Mouse (Mus musculus) megakaryocyte, embryonic 14.5 days (primary cell): ENCODE data around the gene Rmi2. TPM values are rescaled to one million over a fixed set of nuclear protein-coding genes. Genes with fewer than 3 reads are reported as not detected.

ENCODE experiments used
- H3K27me3 ChIP-seq: replicated peaks from 2 replicates; pipeline ENCODE3; 2012; ENCODE audit warnings: inconsistent platforms
- H3K36me3 ChIP-seq: replicated peaks from 2 replicates; pipeline ENCODE3; 2012; ENCODE audit warnings: low read length, inconsistent platforms, mixed read lengths
- H3K4me1 ChIP-seq: 2 replicates; pipeline ENCODE4 v1.6.1; 2012; ENCODE audit warnings: inconsistent platforms
- H3K4me3 ChIP-seq: replicated peaks from 2 replicates; pipeline ENCODE3; 2012; ENCODE audit warnings: moderate library complexity, mild to moderate bottlenecking, inconsistent platforms
- H3K9me3 ChIP-seq: 2 replicates; pipeline ENCODE4 v1.6.1; 2012; ENCODE audit warnings: inconsistent platforms
- FLI1 ChIP-seq: IDR thresholded peaks from 2 replicates; pipeline ENCODE4 v1.6.1; 2012; ENCODE audit warnings: low read length, inconsistent platforms, mixed read lengths
- GATA1 ChIP-seq: IDR thresholded peaks from 3 replicates; pipeline ENCODE4 v1.6.1; 2012; ENCODE audit warnings: mixed read lengths, low read length, inconsistent platforms, borderline replicate concordance
- polyA plus RNA-seq: library from polyadenylated mRNA; stranded (reverse); fragments of >175 nt; gene quantifications from 2 replicates; pipeline ENCODE4 v1.2.3, GENCODE M21; 2012; ENCODE audit warnings: low replicate concordance; ENCODE audit not compliant: insufficient read depth

The Rmi2 gene
- polyA plus RNA-seq, 1 experiment: 0.60 TPM

DNA sequence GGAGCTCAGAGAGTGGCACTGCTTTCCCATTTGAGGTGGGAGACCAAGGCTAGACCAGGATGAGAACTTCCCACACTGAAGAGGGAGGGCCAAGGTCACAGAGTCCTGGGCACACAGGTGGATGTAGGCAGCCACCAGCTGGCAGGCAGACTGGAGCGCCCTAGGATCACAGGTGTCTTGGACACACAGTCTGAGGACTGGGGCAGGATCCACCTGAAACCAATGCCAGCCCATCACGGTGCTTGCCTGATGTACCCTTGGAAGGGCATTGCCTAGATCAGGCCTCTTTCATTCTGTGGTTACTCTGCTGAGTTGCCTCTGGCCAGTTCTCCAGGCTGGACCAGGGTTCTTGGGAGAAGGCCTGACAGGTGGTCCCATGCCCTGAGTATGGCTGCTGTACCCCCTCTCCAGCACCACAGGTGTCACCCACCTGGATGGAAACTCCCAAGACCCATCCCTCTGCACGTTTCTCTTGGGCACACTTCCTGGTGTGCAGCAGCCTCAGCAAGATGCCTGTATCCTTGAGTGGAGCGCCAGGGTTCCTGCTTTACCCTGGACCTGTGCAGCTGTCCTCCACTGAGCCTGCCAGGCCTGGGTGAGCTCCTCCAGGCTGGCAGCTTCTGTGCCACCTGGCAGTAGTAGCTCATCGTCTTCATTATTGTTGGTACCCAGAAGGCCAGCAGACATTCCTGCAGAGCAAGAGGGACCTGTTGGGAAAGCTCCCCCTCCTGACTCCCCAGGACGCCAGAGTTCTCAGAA, 30.2 kb downstream of the Rmi2 start:
- no peak for TF ChIP-seq FLI1
- TF ChIP-seq GATA1: no peak
- no peak overlapping the region for H3K4me3 ChIP-seq
- peaks cover 91% of the 10 kb centered on the region for H3K27me3 ChIP-seq
- no peaks in the 10 kb centered on the region for H3K9me3 ChIP-seq
- H3K36me3 ChIP-seq: no peaks in the 10 kb centered on the region
- peaks cover 5% of the 10 kb centered on the region; the same call in 1 of the 2 replicates for H3K4me1 ChIP-seq

DNA sequence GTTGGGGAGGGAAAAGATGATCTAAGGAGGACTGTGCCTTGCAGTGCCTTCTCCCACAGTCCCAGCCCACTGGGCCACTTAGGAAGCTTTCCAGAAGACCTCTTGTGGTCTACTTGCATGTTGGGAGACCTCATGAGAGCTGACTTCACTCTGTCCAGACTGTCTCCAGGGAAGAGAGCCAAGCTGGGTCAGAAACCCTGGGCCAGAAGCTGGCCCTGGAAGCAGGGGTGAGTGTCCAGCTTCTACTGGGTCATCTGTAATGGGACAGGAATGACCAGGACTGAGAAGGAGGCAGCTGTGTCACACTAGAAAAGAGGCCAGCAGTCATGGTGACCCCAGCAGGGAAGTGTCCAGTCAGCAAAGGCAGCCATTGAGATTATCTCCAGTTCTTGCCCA, 30.7 kb downstream of the Rmi2 start:
- H3K4me1 ChIP-seq: peaks cover 5% of the 10 kb centered on the region; the same call in 1 of the 2 replicates
- TF ChIP-seq GATA1 (no peak), FLI1 (no peak)

DNA sequence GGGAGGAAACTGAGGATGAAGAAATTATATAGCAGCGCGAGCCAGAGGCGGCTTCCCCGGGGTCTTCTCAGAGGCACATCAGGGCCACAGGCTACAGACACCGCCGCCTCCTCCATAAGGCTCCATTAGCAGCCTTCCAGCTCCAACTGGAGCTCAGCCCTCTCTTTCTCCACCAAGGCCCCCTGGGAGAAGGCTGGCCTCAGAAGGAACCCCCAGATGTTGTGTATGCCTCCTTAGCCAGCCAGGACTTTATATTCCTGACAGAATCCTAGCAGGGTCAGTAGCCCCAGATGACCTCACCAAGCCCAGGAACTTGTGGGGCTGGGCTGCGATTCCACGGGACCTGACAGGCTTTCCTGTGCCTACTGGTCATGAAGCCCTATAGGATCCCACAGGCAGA, 32.0 kb downstream of the Rmi2 start:
- peaks cover 91% of the 10 kb centered on the region for H3K27me3 ChIP-seq
- TF ChIP-seq GATA1: no peak
- TF ChIP-seq FLI1: no peak
- no peaks in the 10 kb centered on the region for H3K9me3 ChIP-seq
- no peaks in the 10 kb centered on the region for H3K36me3 ChIP-seq
- no peak overlapping the region for H3K4me3 ChIP-seq
- H3K4me1 ChIP-seq: peaks cover 5% of the 10 kb centered on the region; the same call in 1 of the 2 replicates

More for the DNA sequence above, 30.7 kb downstream of the Rmi2 start:
- no peaks in the 10 kb centered on the region for H3K9me3 ChIP-seq
- H3K4me3 ChIP-seq: no peak overlapping the region
- H3K27me3 ChIP-seq: peaks cover 91% of the 10 kb centered on the region
- H3K36me3 ChIP-seq: no peaks in the 10 kb centered on the region

DNA sequence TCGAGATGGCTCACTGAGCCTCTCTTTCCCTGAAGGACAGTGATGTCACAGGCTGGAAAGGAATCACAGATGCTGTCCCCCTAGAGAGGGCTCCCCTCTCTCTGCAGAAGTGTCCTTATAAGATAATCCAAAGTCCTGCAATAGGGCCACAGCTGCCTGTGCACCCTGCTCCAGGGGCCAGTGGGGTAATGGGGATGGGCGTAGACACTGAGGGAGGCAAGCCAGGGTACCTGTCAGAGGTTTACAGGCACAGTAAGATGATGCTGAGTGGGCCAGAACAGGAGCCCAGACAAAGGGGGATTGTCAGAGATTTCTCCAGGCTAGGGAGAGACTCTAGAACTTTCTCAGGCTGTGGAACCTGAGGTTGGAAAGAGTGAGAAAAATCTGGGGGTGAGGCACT, 32.6 kb downstream of the Rmi2 start:
- Histone ChIP-seq H3K4me3 (no peak overlapping the region), H3K9me3 (no peaks in the 10 kb centered on the region), H3K36me3 (no peaks in the 10 kb centered on the region), H3K27me3 (peaks cover 92% of the 10 kb centered on the region), H3K4me1 (peaks cover 5% of the 10 kb centered on the region; the same call in 1 of the 2 replicates)
- TF ChIP-seq FLI1 (no peak), GATA1 (no peak)

DNA sequence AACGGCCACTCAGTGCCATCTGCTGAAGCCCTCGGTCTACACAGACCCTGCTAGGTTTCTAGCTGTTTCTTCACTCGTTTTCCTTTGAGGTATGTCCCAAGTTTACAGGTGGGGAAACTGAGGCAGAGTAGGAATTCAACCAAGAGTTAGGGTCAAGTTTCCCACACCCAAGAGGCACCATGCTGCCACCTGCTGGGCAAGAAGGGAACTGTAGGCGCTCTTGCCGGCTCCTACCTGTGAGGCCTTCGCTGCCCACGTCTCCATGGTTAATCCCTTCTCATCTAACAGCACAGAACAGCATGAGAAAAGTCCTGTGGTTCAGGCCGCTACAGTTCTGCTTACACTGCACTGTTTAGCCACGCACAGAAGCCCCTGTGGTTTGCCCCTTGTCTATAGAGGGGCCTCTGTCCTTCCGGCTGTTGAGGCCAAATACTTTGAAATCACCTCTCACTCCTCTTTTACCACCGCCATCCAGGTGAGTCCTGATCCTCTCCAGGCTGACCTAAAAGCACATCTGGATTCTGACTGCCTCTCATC, 33.1 kb downstream of the Rmi2 start:
- no peaks in the 10 kb centered on the region for H3K9me3 ChIP-seq
- TF ChIP-seq GATA1 (no peak), FLI1 (no peak)
- peaks cover 92% of the 10 kb centered on the region for H3K27me3 ChIP-seq
- peaks cover 5% of the 10 kb centered on the region; the same call in 1 of the 2 replicates for H3K4me1 ChIP-seq
- no peak overlapping the region for H3K4me3 ChIP-seq
- no peaks in the 10 kb centered on the region for H3K36me3 ChIP-seq

DNA sequence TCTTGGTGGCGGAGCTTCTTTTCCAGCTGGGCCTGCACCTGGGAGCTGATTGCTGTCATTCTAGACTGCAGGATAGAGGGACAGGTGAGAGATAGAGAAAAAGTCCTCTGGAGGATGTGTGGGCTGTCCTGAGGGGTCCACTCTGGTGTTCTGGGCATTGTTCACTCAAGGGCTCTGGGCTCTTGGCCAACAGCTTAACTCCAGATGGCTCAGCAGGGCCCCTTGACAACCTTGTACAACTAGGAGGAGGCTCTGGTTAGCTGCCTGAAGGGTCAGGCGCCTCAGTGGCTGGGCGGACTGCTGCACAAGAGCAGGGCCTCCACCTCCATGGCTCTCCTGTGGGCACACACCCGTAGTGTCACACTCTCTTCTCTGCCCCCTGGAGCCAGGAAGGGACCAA, 36.1 kb downstream of the Rmi2 start:
- no peak for TF ChIP-seq FLI1
- no peak for TF ChIP-seq GATA1
- no peaks in the 10 kb centered on the region for H3K9me3 ChIP-seq
- H3K36me3 ChIP-seq: no peaks in the 10 kb centered on the region
- peaks cover 23% of the 10 kb centered on the region for H3K4me1 ChIP-seq
- peaks cover 88% of the 10 kb centered on the region for H3K27me3 ChIP-seq
- no peak overlapping the region for H3K4me3 ChIP-seq

DNA sequence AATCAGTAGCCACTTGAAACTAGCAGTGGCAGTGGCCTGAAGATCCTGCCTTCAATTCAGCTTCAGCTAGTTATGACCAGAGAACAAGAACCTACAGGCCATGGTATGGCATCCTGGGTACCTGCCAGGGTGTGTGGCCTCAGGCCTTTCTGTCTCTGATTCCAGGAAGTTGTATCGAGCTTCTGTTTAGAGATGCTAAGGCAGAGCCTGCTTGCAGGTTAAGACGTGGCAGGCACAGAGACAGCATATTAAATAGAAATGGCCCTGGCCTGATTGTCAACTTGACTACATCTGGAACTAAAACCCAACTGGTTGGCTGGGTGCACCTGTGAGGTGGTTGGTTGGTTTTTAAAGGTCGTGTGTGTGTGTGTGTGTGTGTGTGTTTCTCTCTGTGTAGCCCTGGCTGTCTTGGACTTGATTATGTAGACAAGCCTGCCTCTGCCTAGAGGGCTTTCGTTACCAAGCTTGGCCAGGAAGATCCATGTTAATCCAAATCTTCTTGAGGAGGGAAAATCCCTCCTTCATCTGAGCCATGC, 38.0 kb downstream of the Rmi2 start:
- TF ChIP-seq GATA1 (no peak), FLI1 (no peak)
- no peak overlapping the region for H3K4me3 ChIP-seq
- H3K9me3 ChIP-seq: no peaks in the 10 kb centered on the region
- H3K27me3 ChIP-seq: peaks cover 85% of the 10 kb centered on the region
- H3K4me1 ChIP-seq: peaks cover 23% of the 10 kb centered on the region
- H3K36me3 ChIP-seq: no peaks in the 10 kb centered on the region

DNA sequence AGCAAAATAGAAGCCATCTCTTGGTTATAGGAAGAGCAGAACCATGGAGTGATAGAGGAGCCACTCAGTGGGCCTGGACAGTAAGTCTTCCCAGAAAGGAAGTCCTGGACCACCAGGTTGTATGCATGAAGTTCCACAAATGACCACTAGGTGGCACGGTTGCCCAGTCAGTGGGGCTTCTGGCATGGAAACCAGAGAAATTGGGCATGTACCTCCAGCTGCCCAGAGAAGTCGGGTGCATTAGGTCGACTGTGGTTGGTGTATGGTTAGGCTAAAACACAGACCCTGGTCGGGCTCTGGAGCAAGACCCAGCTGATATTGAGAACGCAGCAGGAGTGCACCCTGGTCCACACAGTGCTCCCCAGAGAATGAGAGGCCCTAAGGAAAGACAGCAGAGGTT, 38.8 kb downstream of the Rmi2 start:
- no peak for TF ChIP-seq GATA1
- TF ChIP-seq FLI1: no peak
- Histone ChIP-seq H3K4me3 (no peak overlapping the region), H3K9me3 (no peaks in the 10 kb centered on the region), H3K27me3 (peaks cover 86% of the 10 kb centered on the region), H3K4me1 (peaks cover 31% of the 10 kb centered on the region), H3K36me3 (no peaks in the 10 kb centered on the region)

DNA sequence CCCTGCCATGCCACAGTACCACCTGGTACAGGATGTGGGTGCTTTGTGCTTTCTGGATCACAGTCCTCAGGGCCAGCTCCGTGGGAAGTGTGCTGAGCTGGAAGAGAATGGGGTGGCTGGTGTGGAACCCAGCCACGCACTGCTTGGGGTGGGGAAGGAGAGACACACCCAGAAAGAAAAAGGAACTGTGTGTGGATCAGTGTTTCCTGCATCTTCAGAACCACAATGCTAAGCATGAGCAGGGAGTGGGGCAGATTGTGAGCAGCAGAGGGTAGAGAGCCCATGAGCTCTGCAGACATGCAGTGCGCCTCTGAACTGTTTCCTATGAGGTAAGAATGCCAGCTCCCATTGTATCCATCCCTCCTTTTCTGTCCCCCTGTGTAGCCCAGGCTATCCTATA, 43.4 kb downstream of the Rmi2 start:
- H3K27me3 ChIP-seq: peaks cover 62% of the 10 kb centered on the region
- H3K9me3 ChIP-seq: no peaks in the 10 kb centered on the region
- peaks cover 61% of the 10 kb centered on the region for H3K4me1 ChIP-seq
- H3K36me3 ChIP-seq: no peaks in the 10 kb centered on the region
- TF ChIP-seq GATA1 (no peak), FLI1 (no peak)
- H3K4me3 ChIP-seq: no peak overlapping the region

DNA sequence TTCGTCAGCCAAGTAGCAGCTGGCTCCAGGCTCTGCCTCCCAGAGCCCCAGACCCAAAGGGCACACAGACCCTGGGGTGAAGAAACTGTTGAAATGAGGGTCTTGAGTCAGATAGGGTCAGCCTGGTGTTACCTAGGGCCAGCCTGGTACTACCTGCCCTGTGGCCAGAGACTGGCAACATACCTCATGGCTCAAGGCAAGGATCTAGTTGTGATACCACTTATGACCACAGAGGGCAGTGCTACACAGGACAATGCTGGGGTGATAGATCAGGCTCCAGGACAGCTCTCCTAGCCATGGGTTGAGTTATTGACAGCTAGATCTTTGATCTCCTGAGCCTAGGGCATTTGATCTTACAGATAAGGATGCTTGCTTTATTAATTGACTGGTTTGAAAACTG, 44.6 kb downstream of the Rmi2 start:
- no peak for TF ChIP-seq FLI1
- peaks cover 52% of the 10 kb centered on the region for H3K4me1 ChIP-seq
- peaks cover 64% of the 10 kb centered on the region for H3K27me3 ChIP-seq
- H3K4me3 ChIP-seq: no peak overlapping the region
- H3K36me3 ChIP-seq: no peaks in the 10 kb centered on the region
- no peaks in the 10 kb centered on the region for H3K9me3 ChIP-seq
